Mouse (Mus musculus): ENCODE measurements at regions not wholly inside any gene's neighbourhood (a gene's known extent, or its start where the extent isn't known, plus 50 kb on each side); places are given as distances from the start of the nearest gene placed in this dataset.

GRCm38 (mm10) chr12:47219340-47219739 is 400.6 kb upstream of the Nova1 start:
- H3K4me2 ChIP-seq (ENCODE audit: low read depth, severe bottlenecking) = no peak overlapping the region
- no peak overlapping the region for H3K9ac ChIP-seq (ENCODE audit: low read length)
- H3K9me3 ChIP-seq (ENCODE audit: control insufficient read depth, low read length) = no peaks in the 10 kb centered on the region
- no peaks in the 10 kb centered on the region for H3K27me3 ChIP-seq (ENCODE audit: control insufficient read depth, insufficient read depth, low read length)
- no peaks in the 10 kb centered on the region for H3K36me3 ChIP-seq (ENCODE audit: control insufficient read depth, insufficient read depth, low read length)
- ATAC-seq (ENCODE audit: insufficient number of reproducible peaks, low FRiP score, low TSS enrichment, low read depth) (no peak), DNase-seq (ENCODE audit: low spot score) (no peak)
- 22% methylated on average over 2 of the region's 2 CpGs for WGBS
- H3K4me1 ChIP-seq (ENCODE audit: control insufficient read depth, insufficient read depth, low read length) = no peaks in the 10 kb centered on the region
- H3K4me3 ChIP-seq (ENCODE audit: low read depth, low read length) = no peak overlapping the region
- no peak overlapping the region for H3K27ac ChIP-seq (replicated peaks; ENCODE audit: low read depth, low read length)

- H3K27ac ChIP-seq (replicated peaks; ENCODE audit: low read depth, low read length) = no peak overlapping the region
- DNase-seq (ENCODE audit: low spot score) (no peak), ATAC-seq (ENCODE audit: insufficient number of reproducible peaks, low FRiP score, low TSS enrichment, low read depth) (no peak)
- H3K4me2 ChIP-seq (ENCODE audit: low read depth, severe bottlenecking) = no peak overlapping the region
- H3K9ac ChIP-seq (ENCODE audit: low read length) = no peak overlapping the region
- H3K4me1 ChIP-seq (ENCODE audit: control insufficient read depth, insufficient read depth, low read length) = no peaks in the 10 kb centered on the region
- no peaks in the 10 kb centered on the region for H3K27me3 ChIP-seq (ENCODE audit: control insufficient read depth, insufficient read depth, low read length)
- H3K36me3 ChIP-seq (ENCODE audit: control insufficient read depth, insufficient read depth, low read length) = no peaks in the 10 kb centered on the region
- no peak overlapping the region for H3K4me3 ChIP-seq (ENCODE audit: low read depth, low read length)
- WGBS = 87% methylated on average over 4 of the region's 4 CpGs
- H3K9me3 ChIP-seq (ENCODE audit: control insufficient read depth, low read length) = no peaks in the 10 kb centered on the region
Measured at GRCm38 (mm10) chr12:47211417-47212104, 392.8 kb upstream of the Nova1 start.

GRCm38 (mm10) chr12:47202936-47203335 is 384.2 kb upstream of the Nova1 start:
- WGBS = 75% methylated on average over 1 of the region's 1 CpGs
- no peaks in the 10 kb centered on the region for H3K36me3 ChIP-seq (ENCODE audit: control insufficient read depth, insufficient read depth, low read length)
- H3K27ac ChIP-seq (replicated peaks; ENCODE audit: low read depth, low read length) = no peak overlapping the region
- H3K4me3 ChIP-seq (ENCODE audit: low read depth, low read length) = no peak overlapping the region
- DNase-seq (ENCODE audit: low spot score) = no peak
- H3K9me3 ChIP-seq (ENCODE audit: control insufficient read depth, low read length) = no peaks in the 10 kb centered on the region
- H3K9ac ChIP-seq (ENCODE audit: low read length) = no peak overlapping the region
- H3K4me2 ChIP-seq (ENCODE audit: low read depth, severe bottlenecking) = no peak overlapping the region
- H3K4me1 ChIP-seq (ENCODE audit: control insufficient read depth, insufficient read depth, low read length) = no peaks in the 10 kb centered on the region
- H3K27me3 ChIP-seq (ENCODE audit: control insufficient read depth, insufficient read depth, low read length) = no peaks in the 10 kb centered on the region
- ATAC-seq (ENCODE audit: insufficient number of reproducible peaks, low FRiP score, low TSS enrichment, low read depth) = no peak

GRCm38 (mm10) chr12:47198609-47199008 is 379.9 kb upstream of the Nova1 start:
- H3K9me3 ChIP-seq (ENCODE audit: control insufficient read depth, low read length) = no peaks in the 10 kb centered on the region
- no peak overlapping the region for H3K4me2 ChIP-seq (ENCODE audit: low read depth, severe bottlenecking)
- H3K27ac ChIP-seq (replicated peaks; ENCODE audit: low read depth, low read length) = no peak overlapping the region
- H3K4me3 ChIP-seq (ENCODE audit: low read depth, low read length) = no peak overlapping the region
- no peaks in the 10 kb centered on the region for H3K4me1 ChIP-seq (ENCODE audit: control insufficient read depth, insufficient read depth, low read length)
- ATAC-seq (ENCODE audit: insufficient number of reproducible peaks, low FRiP score, low TSS enrichment, low read depth) (no peak), DNase-seq (ENCODE audit: low spot score) (no peak)
- 70% methylated on average over 6 of the region's 6 CpGs for WGBS
- no peak overlapping the region for H3K9ac ChIP-seq (ENCODE audit: low read length)
- H3K36me3 ChIP-seq (ENCODE audit: control insufficient read depth, insufficient read depth, low read length) = no peaks in the 10 kb centered on the region
- no peaks in the 10 kb centered on the region for H3K27me3 ChIP-seq (ENCODE audit: control insufficient read depth, insufficient read depth, low read length)

- Histone ChIP-seq H3K9me3 (ENCODE audit: control insufficient read depth, low read length) (no peaks in the 10 kb centered on the region), H3K36me3 (ENCODE audit: control insufficient read depth, insufficient read depth, low read length) (no peaks in the 10 kb centered on the region), H3K9ac (ENCODE audit: low read length) (no peak overlapping the region), H3K27me3 (ENCODE audit: control insufficient read depth, insufficient read depth, low read length) (no peaks in the 10 kb centered on the region), H3K4me2 (ENCODE audit: low read depth, severe bottlenecking) (no peak overlapping the region), H3K27ac (replicated peaks; ENCODE audit: low read depth, low read length) (no peak overlapping the region), H3K4me3 (ENCODE audit: low read depth, low read length) (no peak overlapping the region), H3K4me1 (ENCODE audit: control insufficient read depth, insufficient read depth, low read length) (0 out of 2 replicates have a peak, but pooled peaks cover 5% of the 10 kb centered on the region)
- no peak for DNase-seq (ENCODE audit: low spot score)
- WGBS = 68% methylated on average over 8 of the region's 8 CpGs
- no peak for ATAC-seq (ENCODE audit: insufficient number of reproducible peaks, low FRiP score, low TSS enrichment, low read depth)
Measured at GRCm38 (mm10) chr12:47164736-47165135, 346.0 kb upstream of the Nova1 start.

GRCm38 (mm10) chr12:47164031-47164717 is 345.4 kb upstream of the Nova1 start:
- Histone ChIP-seq H3K36me3 (ENCODE audit: control insufficient read depth, insufficient read depth, low read length) (no peaks in the 10 kb centered on the region), H3K4me1 (ENCODE audit: control insufficient read depth, insufficient read depth, low read length) (0 out of 2 replicates have a peak, but pooled peaks cover 5% of the 10 kb centered on the region), H3K27me3 (ENCODE audit: control insufficient read depth, insufficient read depth, low read length) (no peaks in the 10 kb centered on the region), H3K4me2 (ENCODE audit: low read depth, severe bottlenecking) (no peak overlapping the region), H3K27ac (replicated peaks; ENCODE audit: low read depth, low read length) (no peak overlapping the region), H3K4me3 (ENCODE audit: low read depth, low read length) (no peak overlapping the region), H3K9me3 (ENCODE audit: control insufficient read depth, low read length) (no peaks in the 10 kb centered on the region), H3K9ac (ENCODE audit: low read length) (no peak overlapping the region)
- ATAC-seq (ENCODE audit: insufficient number of reproducible peaks, low FRiP score, low TSS enrichment, low read depth) (no peak), DNase-seq (ENCODE audit: low spot score) (no peak)
- WGBS = 32% methylated on average over 15 of the region's 15 CpGs

GRCm38 (mm10) chr12:47163171-47163570 is 344.4 kb upstream of the Nova1 start:
- Histone ChIP-seq H3K9me3 (ENCODE audit: control insufficient read depth, low read length) (no peaks in the 10 kb centered on the region), H3K27ac (replicated peaks; ENCODE audit: low read depth, low read length) (no peak overlapping the region), H3K4me1 (ENCODE audit: control insufficient read depth, insufficient read depth, low read length) (0 out of 2 replicates have a peak, but pooled peaks cover 5% of the 10 kb centered on the region), H3K27me3 (ENCODE audit: control insufficient read depth, insufficient read depth, low read length) (no peaks in the 10 kb centered on the region), H3K9ac (ENCODE audit: low read length) (no peak overlapping the region), H3K4me2 (ENCODE audit: low read depth, severe bottlenecking) (no peak overlapping the region), H3K36me3 (ENCODE audit: control insufficient read depth, insufficient read depth, low read length) (no peaks in the 10 kb centered on the region), H3K4me3 (ENCODE audit: low read depth, low read length) (no peak overlapping the region)
- no peak for DNase-seq (ENCODE audit: low spot score)
- 20% methylated on average over 1 of the region's 1 CpGs for WGBS
- no peak for ATAC-seq (ENCODE audit: insufficient number of reproducible peaks, low FRiP score, low TSS enrichment, low read depth)

- 5% methylated on average over 6 of the region's 6 CpGs for WGBS
- H3K4me1 ChIP-seq (ENCODE audit: control insufficient read depth, insufficient read depth, low read length) = 0 out of 2 replicates have a peak, but pooled peaks cover 5% of the 10 kb centered on the region
- no peaks in the 10 kb centered on the region for H3K36me3 ChIP-seq (ENCODE audit: control insufficient read depth, insufficient read depth, low read length)
- ATAC-seq (ENCODE audit: insufficient number of reproducible peaks, low FRiP score, low TSS enrichment, low read depth) (no peak), DNase-seq (ENCODE audit: low spot score) (no peak)
- H3K27ac ChIP-seq (replicated peaks; ENCODE audit: low read depth, low read length) = no peak overlapping the region
- no peaks in the 10 kb centered on the region for H3K9me3 ChIP-seq (ENCODE audit: control insufficient read depth, low read length)
- no peaks in the 10 kb centered on the region for H3K27me3 ChIP-seq (ENCODE audit: control insufficient read depth, insufficient read depth, low read length)
- H3K4me2 ChIP-seq (ENCODE audit: low read depth, severe bottlenecking) = no peak overlapping the region
- H3K9ac ChIP-seq (ENCODE audit: low read length) = no peak overlapping the region
- no peak overlapping the region for H3K4me3 ChIP-seq (ENCODE audit: low read depth, low read length)
Measured at GRCm38 (mm10) chr12:47162624-47163151, 344.0 kb upstream of the Nova1 start.

Measured in limb, embryonic 11.5 days (tissue).